Mouse (Mus musculus): ENCODE measurements around the gene Tradd.
A peak's percentile ranks its signal among the peaks of the same experiment; 100 is the strongest.

Gene Tradd

GRCm38 (mm10) chr8:105264024-105264982 is at the start of gene Tradd, which contains the start of gene Fbxl8:
Gene Tradd (minus strand): TSS chr8:105264609.
Gene Fbxl8 (plus strand): TSS chr8:105264648.
- DNase-seq (ENCODE audit: low read depth, low spot score), result peak; percentile 90

- no peak for DNase-seq (ENCODE audit: low read depth, low spot score)
Observed at GRCm38 (mm10) chr8:105313622-105314402, 49.4 kb upstream of the Tradd start.

- no peak for DNase-seq (ENCODE audit: low read depth, low spot score)
Observed at GRCm38 (mm10) chr8:105312891-105313481, 48.6 kb upstream of the Tradd start.

- DNase-seq (ENCODE audit: low read depth, low spot score), result no peak
Observed at GRCm38 (mm10) chr8:105311718-105312117, 47.3 kb upstream of the Tradd start.

- DNase-seq (ENCODE audit: low read depth, low spot score), result no peak
Observed at GRCm38 (mm10) chr8:105310118-105310517, 45.7 kb upstream of the Tradd start.

- DNase-seq (ENCODE audit: low read depth, low spot score), result no peak
Observed at GRCm38 (mm10) chr8:105309142-105309847, 44.9 kb upstream of the Tradd start.

GRCm38 (mm10) chr8:105308428-105308827 is 44.0 kb upstream of the Tradd start:
- no peak for DNase-seq (ENCODE audit: low read depth, low spot score)

- DNase-seq (ENCODE audit: low read depth, low spot score), result no peak
Observed at GRCm38 (mm10) chr8:105307670-105308069, 43.3 kb upstream of the Tradd start.

GRCm38 (mm10) chr8:105306146-105306691 is 41.8 kb upstream of the Tradd start:
- no peak for DNase-seq (ENCODE audit: low read depth, low spot score)

- DNase-seq (ENCODE audit: low read depth, low spot score), result no peak
Observed at GRCm38 (mm10) chr8:105305211-105306145, 41.1 kb upstream of the Tradd start, which contains the start of gene Elmo3. Gene Elmo3 (plus strand): TSS chr8:105305601.

- peak; percentile 42 for DNase-seq (ENCODE audit: low read depth, low spot score)
Observed at GRCm38 (mm10) chr8:105304325-105305210, 40.2 kb upstream of the Tradd start.

- no peak for DNase-seq (ENCODE audit: low read depth, low spot score)
Observed at GRCm38 (mm10) chr8:105303874-105304273, 39.5 kb upstream of the Tradd start.

- no peak for DNase-seq (ENCODE audit: low read depth, low spot score)
Observed at GRCm38 (mm10) chr8:105303396-105303795, 39.0 kb upstream of the Tradd start.

GRCm38 (mm10) chr8:105299962-105300361 is 35.6 kb upstream of the Tradd start:
- DNase-seq (ENCODE audit: low read depth, low spot score), result no peak

- DNase-seq (ENCODE audit: low read depth, low spot score), result peak; percentile 47
Observed at GRCm38 (mm10) chr8:105298351-105299252, 34.2 kb upstream of the Tradd start.

- peak; percentile 94 for DNase-seq (ENCODE audit: low read depth, low spot score)
Observed at GRCm38 (mm10) chr8:105297511-105298192, 33.2 kb upstream of the Tradd start, which contains the start of gene E2f4. Gene E2f4 (plus strand): TSS chr8:105297663.

Data from A20 (cell line).